Mouse (Mus musculus) midbrain, embryonic 11.5 days (tissue): ENCODE measurements around the gene Tbx18. TPM values are rescaled to one million over a fixed set of nuclear protein-coding genes. Genes with fewer than 3 reads are reported as not detected.
A peak's percentile ranks its signal among the peaks of the same experiment; 100 is the strongest.

Experiments used
- ATAC-seq: fragments of 200-750 bp; cut with Nextera tagmentation; 2 replicates; pipeline ENCODE4 v1.8.0; 2017; ENCODE audit warnings: moderate TSS enrichment, moderate library complexity; ENCODE audit not compliant: low FRiP score
- DNase-seq: peaks from one replicate; pipeline ENCODE4 v3.0.0; 2015; ENCODE audit warnings: low spot score; ENCODE audit errors: missing footprints
- H3K27ac ChIP-seq: fragments of 300-500 bp; sonication (generic); 2 replicates; pipeline ENCODE4 v1.5.1; 2014; ENCODE audit warnings: low read depth, low read length
- H3K27me3 ChIP-seq: fragments of 300-500 bp; sonication (generic); 2 replicates; pipeline ENCODE4 v1.6.1; 2014; ENCODE audit warnings: mild to moderate bottlenecking, low read length, moderate library complexity, mixed read lengths; ENCODE audit not compliant: control insufficient read depth, insufficient read depth
- H3K36me3 ChIP-seq: fragments of 300-500 bp; sonication (generic); 2 replicates; pipeline ENCODE4 v1.6.1; 2014; ENCODE audit warnings: mild to moderate bottlenecking, low read length, moderate library complexity, mixed read lengths; ENCODE audit not compliant: control insufficient read depth, insufficient read depth
- H3K4me1 ChIP-seq: fragments of 300-500 bp; sonication (generic); 2 replicates; pipeline ENCODE4 v1.6.1; 2014; ENCODE audit warnings: low read length; ENCODE audit not compliant: control insufficient read depth, insufficient read depth
- H3K4me2 ChIP-seq: fragments of 300-500 bp; sonication (generic); 2 replicates; pipeline ENCODE4 v1.6.1; 2014; ENCODE audit warnings: mild to moderate bottlenecking, moderate library complexity
- H3K4me3 ChIP-seq: fragments of 300-500 bp; sonication (generic); 2 replicates; pipeline ENCODE4 v1.5.1; 2014; ENCODE audit warnings: low read depth, low read length
- H3K9ac ChIP-seq: fragments of 300-500 bp; sonication (generic); 2 replicates; pipeline ENCODE4 v1.6.1; 2014; ENCODE audit warnings: low read length
- H3K9me3 ChIP-seq: fragments of 300-500 bp; sonication (generic); 2 replicates; pipeline ENCODE4 v1.6.1; 2016; ENCODE audit warnings: low read length; ENCODE audit not compliant: control insufficient read depth
- WGBS: fragments of 180-500 bp; shearing (Covaris S2); extraction: QIAGEN DNeasy Blood & Tissue Kit; methylation state at CpG from one replicate; pipeline ENCODE4 v1.1.7; 2014; 5-methylcytosine and 5-hydroxymethylcytosine counted together
- polyA plus RNA-seq: library from polyadenylated mRNA; unstranded; fragments of >200 nt; fragmentation: Nextera tagmentation; extraction: Ambion mirVana; gene quantifications from 2 replicates; pipeline ENCODE4 v1.2.1, GENCODE M21; 2014

Gene Tbx18
- polyA plus RNA-seq, 1 experiment from 2014 or later: 5.6 TPM

DNA sequence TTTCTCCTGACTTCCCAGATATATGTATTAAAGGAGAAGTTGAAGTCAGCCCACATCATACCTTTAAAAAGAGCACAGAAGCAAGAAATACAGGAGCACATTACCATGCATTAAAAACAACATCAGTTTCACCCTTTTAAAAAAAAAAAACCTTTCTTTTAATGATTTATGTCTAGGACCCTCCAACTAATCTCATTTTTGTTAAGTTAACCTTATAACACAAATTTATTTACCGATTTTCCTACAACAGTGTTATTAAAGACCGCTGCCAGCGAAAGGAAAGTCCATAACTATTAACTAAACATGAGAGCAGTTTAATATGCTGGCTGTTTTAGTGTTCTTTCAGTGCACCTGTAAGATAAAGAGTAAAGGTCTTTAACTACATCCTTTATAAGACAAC lies 3.0 kb downstream of the Tbx18 start:
- H3K4me1 ChIP-seq: peaks cover 15% of the 10 kb centered on the region
- H3K27me3 ChIP-seq: peaks cover 69% of the 10 kb centered on the region
- no peak overlapping the region for H3K4me3 ChIP-seq
- 14% methylated on average over 3 of the region's 3 CpGs for WGBS
- H3K4me2 ChIP-seq: no peak overlapping the region
- H3K36me3 ChIP-seq: no peaks in the 10 kb centered on the region
- ATAC-seq (no peak), DNase-seq (peak; percentile 92)
- no peak overlapping the region for H3K9ac ChIP-seq
- H3K27ac ChIP-seq: no peak overlapping the region
- no peaks in the 10 kb centered on the region for H3K9me3 ChIP-seq

DNA sequence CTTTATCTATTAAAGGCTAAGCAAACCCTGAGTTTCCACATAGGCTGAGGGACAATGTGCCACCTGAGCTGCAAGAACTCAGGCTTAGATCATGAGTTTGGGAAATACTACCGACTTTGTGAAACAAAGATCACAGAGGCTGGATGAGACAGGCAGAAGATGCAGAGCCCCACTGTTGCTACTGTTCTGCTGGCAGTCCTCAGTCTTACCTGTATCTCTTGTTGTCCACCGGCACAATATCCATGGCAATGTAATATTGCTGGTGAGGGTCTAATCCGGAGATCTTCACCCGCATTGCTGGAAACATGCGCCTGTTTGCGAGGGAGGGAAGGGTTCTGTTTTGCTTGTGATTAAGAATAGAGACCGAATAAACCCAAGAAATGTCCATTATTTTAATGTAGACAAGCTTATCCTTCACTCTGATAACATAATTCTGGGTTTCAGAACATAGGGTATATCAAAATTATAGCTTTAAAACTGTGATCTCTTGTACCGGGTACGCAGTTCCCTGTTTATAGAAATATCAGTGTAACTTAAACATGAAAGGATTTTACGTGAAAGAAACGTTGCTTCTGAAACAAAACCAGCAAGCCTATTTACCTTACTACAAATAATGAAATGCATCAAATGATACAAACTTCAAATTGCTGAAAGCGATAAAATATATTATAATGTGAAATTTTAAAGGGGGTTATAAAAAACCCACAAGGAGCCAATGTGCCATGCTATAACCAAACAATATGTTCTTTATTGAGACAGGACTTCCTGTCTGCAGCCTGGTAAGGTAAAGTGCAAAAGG lies 3.7 kb downstream of the Tbx18 start:
- ATAC-seq (no peak), DNase-seq (peak; percentile 93)
- WGBS: 5% methylated on average over 12 of the region's 12 CpGs
- Histone ChIP-seq H3K9ac (no peak overlapping the region), H3K9me3 (no peaks in the 10 kb centered on the region), H3K27me3 (peaks cover 62% of the 10 kb centered on the region), H3K4me1 (peaks cover 15% of the 10 kb centered on the region), H3K27ac (no peak overlapping the region), H3K4me3 (no peak overlapping the region), H3K4me2 (no peak overlapping the region), H3K36me3 (no peaks in the 10 kb centered on the region)

GRCm38 (mm10) chr9:87721793-87722192 lies 9.3 kb downstream of the Tbx18 start:
- Histone ChIP-seq H3K4me1 (no peaks in the 10 kb centered on the region; the same call in 1 of the 2 replicates), H3K4me2 (no peak overlapping the region), H3K27ac (no peak overlapping the region), H3K9me3 (no peaks in the 10 kb centered on the region), H3K9ac (no peak overlapping the region), H3K36me3 (no peaks in the 10 kb centered on the region), H3K27me3 (peaks cover 22% of the 10 kb centered on the region), H3K4me3 (no peak overlapping the region)
- DNase-seq (no peak), ATAC-seq (peak; percentile 52; the same call in 1 of the 2 replicates)
- WGBS: 34% methylated on average over 2 of the region's 2 CpGs

DNA sequence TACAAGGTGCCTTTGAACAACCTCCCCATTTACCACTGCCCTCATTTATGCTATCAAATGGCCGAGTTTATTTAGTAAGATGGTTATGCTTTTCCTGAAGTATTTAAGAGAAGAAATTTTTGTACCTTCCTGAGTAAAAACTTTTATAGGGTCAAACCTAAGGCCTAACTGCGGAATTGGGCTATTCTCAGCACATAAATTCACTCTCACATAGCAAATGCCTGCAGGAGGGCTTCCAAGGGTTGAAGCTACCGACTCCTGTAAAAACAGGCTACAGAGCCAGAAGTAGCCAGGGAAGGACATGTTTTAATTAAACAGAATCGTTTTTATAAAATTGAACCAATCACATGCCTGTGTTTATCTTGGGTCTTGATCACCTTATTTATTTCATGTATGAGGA lies 20.7 kb downstream of the Tbx18 start:
- H3K27me3 ChIP-seq: no peaks in the 10 kb centered on the region
- DNase-seq (no peak), ATAC-seq (no peak)
- H3K9me3 ChIP-seq: no peaks in the 10 kb centered on the region
- no peaks in the 10 kb centered on the region for H3K4me1 ChIP-seq
- H3K36me3 ChIP-seq: no peaks in the 10 kb centered on the region
- H3K4me3 ChIP-seq: no peak overlapping the region
- no peak overlapping the region for H3K27ac ChIP-seq
- H3K9ac ChIP-seq: no peak overlapping the region
- no peak overlapping the region for H3K4me2 ChIP-seq
- WGBS: 78% methylated on average over 4 of the region's 4 CpGs

- no peak overlapping the region for H3K27ac ChIP-seq
- no peak overlapping the region for H3K4me2 ChIP-seq
- ATAC-seq: no peak
- H3K36me3 ChIP-seq: no peaks in the 10 kb centered on the region
- H3K27me3 ChIP-seq: no peaks in the 10 kb centered on the region
- no peaks in the 10 kb centered on the region for H3K9me3 ChIP-seq
- H3K4me3 ChIP-seq: no peak overlapping the region
- DNase-seq: peak; percentile 91
- no peaks in the 10 kb centered on the region for H3K4me1 ChIP-seq
- H3K9ac ChIP-seq: no peak overlapping the region
Measured at GRCm38 (mm10) chr9:87708151-87708550, 22.9 kb downstream of the Tbx18 start.

GRCm38 (mm10) chr9:87702267-87702666 lies 28.8 kb downstream of the Tbx18 start:
- Histone ChIP-seq H3K27ac (no peak overlapping the region), H3K4me2 (no peak overlapping the region), H3K9me3 (no peaks in the 10 kb centered on the region), H3K27me3 (no peaks in the 10 kb centered on the region), H3K36me3 (no peaks in the 10 kb centered on the region), H3K4me3 (no peak overlapping the region), H3K9ac (no peak overlapping the region), H3K4me1 (no peaks in the 10 kb centered on the region)
- peak; percentile 57 for DNase-seq
- WGBS: 75% methylated on average over 2 of the region's 2 CpGs
- ATAC-seq: no peak

DNA sequence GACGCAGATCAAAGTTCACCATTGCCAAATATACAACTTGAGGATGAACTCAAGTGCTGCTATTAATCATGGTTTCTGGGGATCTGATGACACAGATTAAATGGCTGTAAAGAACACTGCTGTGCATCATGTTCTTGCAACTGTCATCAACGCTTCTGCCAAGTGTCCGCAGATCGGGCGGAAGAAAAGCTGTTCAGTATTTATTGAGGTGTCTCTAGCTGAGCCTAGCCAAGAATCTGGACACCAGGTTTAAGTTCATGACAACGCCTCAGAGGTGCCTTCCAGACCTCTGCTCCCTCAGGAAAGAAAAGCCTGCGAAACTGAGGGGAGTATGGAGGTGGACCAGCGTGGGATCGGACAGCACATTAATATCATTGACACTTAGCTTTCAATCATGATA lies 44.1 kb downstream of the Tbx18 start:
- WGBS: 93% methylated on average over 9 of the region's 9 CpGs
- no peak overlapping the region for H3K4me3 ChIP-seq
- H3K9ac ChIP-seq: no peak overlapping the region
- no peaks in the 10 kb centered on the region for H3K27me3 ChIP-seq
- DNase-seq (peak; percentile 60), ATAC-seq (no peak)
- no peak overlapping the region for H3K27ac ChIP-seq
- no peaks in the 10 kb centered on the region for H3K36me3 ChIP-seq
- no peaks in the 10 kb centered on the region for H3K4me1 ChIP-seq
- H3K9me3 ChIP-seq: no peaks in the 10 kb centered on the region
- H3K4me2 ChIP-seq: no peak overlapping the region

DNA sequence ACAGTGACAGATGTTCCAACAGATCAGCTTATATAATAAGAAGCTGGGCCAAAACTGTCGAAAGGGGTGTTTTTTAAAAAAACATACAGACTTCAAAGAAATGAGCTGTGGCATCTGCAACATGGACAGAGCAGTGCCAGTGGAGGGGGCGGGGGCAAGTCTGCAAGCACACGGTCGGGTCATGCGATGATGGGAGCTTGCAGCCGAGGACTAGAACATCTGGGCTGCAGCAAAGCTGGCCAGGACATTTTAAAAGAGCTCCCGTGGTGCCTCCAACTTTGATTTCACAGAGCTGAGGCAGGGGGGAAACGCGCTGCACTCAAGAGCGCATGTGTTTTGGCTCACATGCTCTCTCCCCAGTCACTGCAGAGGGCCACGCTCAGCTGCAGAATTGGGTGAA lies 48.8 kb downstream of the Tbx18 start:
- Histone ChIP-seq H3K4me1 (no peaks in the 10 kb centered on the region), H3K9me3 (no peaks in the 10 kb centered on the region), H3K4me2 (no peak overlapping the region), H3K27me3 (no peaks in the 10 kb centered on the region), H3K9ac (no peak overlapping the region), H3K4me3 (no peak overlapping the region), H3K36me3 (no peaks in the 10 kb centered on the region), H3K27ac (no peak overlapping the region)
- no peak for ATAC-seq
- 77% methylated on average over 11 of the region's 11 CpGs for WGBS
- DNase-seq: no peak
